Mouse (Mus musculus): ENCODE measurements around the gene Tcf7l1. TPM values are rescaled to one million over a fixed set of nuclear protein-coding genes. Genes with fewer than 3 reads are reported as not detected.

The Tcf7l1 gene
- total RNA-seq, 2 experiments from 2014 or later, result 10.5 to 11.9 TPM

DNA sequence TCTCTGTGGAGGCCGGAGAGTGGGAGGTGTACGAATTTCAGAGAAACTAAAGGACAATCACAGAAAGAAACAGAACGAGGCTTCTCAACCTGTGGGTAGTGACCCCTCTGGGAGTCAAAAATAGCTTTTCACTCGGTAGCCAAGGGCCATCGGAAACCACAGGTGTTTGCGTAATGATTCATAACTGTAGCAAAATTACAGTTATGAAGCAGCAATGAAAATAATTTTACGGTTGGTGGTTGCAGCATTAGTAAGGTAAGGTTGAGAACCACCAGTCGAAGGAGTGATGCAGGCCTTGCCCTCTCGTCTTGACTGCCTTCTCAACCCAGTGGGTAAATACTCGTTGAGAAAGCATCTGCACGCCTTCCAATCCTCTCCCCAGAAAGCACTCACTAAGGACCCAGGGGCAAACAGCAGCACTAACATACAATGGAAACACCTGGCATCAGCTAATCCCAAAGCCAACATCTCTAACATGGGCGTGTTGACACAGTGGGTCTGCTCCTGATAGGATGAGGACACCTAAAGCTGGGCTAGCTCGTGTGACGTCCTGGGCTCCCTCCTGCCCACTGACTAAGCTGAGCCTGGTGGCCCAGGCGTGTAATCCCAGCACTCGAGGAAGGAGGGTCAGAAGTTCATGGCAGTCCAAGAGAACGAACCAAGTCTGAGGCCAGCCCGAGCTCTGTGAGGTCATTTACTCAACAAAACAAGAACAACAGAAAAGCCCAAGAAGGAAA lies 147.7 kb downstream of the Tcf7l1 start:
- DNase-seq, result no peak
- intact Hi-C loops (cut with DNase I), result loop anchor here (10.0 kb wide), 1 partner anchor 583 kb away; the partner anchor contains the start of gene Dnah6

DNA sequence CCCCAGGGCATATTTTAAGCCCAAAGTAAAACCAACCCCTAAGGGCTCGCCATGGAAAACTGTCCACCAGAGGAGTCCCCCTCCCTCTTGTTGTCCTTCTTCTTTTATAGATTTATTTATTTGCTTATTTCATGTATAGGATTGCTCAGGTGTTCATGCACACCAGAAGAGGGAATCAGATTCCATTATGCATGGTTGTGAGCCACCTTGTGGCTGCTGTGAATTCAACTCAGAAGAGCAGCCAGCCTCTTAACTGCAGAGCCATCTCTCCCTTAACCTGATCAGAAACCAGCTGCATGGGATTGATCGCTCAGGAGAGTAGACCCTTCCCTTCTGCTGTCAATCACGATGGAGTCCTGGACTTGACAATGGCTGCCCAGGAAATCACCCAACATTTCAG lies 152.1 kb downstream of the Tcf7l1 start:
- no peak for DNase-seq
- intact Hi-C loops (cut with DNase I), result loop anchor here (1.0 to 10.0 kb wide), 6 partner anchors 30 to 518 kb away; partner anchors contain the start of gene Tcf7l1

DNA sequence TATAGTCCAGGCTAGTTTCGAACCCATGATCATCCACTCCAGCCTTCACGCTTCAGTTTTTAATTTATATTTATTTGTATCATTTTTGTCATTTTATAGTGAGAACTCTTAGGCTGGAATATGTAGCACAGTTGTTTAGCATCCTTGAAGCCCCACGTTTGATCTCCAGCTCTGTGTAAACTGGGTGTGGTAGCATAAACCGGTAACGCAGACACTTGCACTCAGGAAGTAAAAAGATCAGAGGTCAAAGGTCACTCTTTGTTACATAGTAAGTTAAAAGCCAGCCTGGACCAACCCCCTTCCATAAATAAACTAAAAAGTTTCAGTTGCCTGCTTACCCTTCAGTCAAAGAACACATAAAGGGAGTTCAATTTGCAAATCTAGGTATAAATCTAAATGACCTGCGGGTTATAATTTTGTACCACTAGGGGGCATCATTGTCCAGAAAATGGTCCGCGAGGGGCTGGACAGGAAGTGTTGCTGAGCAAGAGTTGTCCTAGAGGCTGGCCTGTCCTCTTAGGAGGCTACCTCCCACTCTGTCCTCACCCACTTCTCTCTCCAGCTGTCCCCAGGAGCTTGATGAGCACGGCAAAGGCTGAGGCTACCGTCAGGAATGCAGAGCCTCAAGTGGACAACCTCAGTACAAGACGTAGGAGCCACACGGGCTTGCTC lies 153.2 kb downstream of the Tcf7l1 start:
- intact Hi-C loops (cut with DNase I), result loop anchor here (1.0 to 10.0 kb wide), 6 partner anchors 31 to 519 kb away; partner anchors contain the start of gene Tcf7l1
- DNase-seq, result peak; percentile 65 to 70

DNA sequence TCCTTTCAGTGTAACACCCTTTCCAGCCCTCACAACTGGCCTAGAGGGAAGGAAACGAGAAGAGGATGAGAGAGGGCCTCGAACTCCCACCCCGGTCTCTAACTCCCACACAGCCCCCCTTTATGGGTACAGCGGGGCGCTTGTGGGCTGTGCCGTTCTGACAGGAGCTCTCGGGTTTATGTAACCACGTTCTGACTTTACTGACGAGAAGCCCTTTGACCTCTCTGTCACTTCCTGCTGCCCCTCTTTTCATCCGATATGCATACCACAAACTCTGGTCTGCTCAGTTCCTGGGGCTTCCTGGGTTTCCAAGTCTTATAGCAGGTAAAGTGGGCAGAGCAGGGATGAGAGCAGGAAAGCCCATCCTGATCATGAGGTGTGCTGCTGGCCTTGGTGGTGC lies 154.7 kb downstream of the Tcf7l1 start:
- intact Hi-C loops (cut with DNase I), result loop anchor here (10.0 kb wide), 1 partner anchor 520 kb away; no protein-coding TSS in a partner anchor
- DNase-seq, result no peak

DNA sequence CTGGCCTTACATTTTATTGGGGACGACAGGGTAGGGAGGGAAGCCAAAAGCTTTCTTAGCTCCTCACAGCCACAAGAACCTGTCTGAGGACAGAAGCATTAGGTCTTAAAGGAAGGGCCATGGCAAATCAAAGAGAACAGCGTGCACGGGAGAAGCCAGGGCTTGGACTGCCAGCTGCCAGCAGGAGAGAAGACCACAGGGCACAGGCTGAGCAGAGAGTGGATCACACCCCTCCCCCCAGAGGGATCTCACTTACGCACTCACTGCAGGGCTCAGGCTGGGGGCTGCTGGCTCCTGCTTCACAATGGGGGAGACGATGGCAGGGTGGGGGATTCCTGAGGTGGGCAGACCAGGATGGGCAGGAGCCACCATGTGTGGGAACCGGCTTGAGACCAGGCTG lies 157.4 kb downstream of the Tcf7l1 start:
- intact Hi-C loops (cut with DNase I), result loop anchor here (10.0 kb wide), 1 partner anchor 523 kb away; no protein-coding TSS in a partner anchor
- no peak for DNase-seq

DNA sequence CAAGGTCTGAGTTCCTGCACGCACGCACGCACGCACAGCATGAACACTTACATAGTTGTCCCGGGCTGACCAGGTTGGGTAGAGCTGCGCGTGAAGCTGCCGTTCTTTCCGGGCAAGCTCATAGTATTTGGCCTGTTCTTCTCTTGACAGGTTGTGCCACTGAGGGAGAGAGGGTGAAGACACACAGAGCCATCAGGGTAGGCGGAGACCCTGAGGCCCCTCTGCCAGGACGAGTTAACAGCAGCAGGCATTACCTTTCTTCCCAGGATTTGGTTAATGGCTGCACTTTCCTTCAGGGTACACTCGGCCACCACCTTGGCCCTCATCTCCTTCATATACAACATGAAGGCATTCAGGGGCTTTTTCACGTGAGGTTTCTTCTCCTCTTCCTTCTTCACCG lies 158.1 kb downstream of the Tcf7l1 start:
- no peak for DNase-seq
- intact Hi-C loops (cut with DNase I), result loop anchor here (10.0 kb wide), 1 partner anchor 524 kb away; no protein-coding TSS in a partner anchor

DNA sequence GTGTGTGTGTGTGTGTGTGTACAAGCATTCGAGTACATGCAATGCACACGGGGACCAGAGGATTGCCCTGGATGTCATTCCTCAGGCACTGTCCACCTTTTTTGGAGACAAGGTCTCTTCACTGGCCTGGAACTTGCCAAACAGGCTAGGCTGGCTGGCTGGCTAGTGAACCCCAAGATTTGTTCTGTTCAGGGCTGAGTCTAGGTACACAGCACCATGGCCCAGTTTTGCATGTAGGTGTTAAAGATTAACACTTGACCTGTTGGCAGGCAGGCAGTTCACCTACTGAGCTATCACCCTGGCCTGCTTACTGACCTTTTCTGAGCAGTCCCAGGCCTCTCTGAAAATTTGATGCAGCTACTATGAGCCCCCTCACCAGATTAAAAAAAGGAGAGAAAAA lies 158.7 kb downstream of the Tcf7l1 start:
- no peak for DNase-seq
- intact Hi-C loops (cut with DNase I), result loop anchor here (10.0 kb wide), 1 partner anchor 524 kb away; no protein-coding TSS in a partner anchor

DNA sequence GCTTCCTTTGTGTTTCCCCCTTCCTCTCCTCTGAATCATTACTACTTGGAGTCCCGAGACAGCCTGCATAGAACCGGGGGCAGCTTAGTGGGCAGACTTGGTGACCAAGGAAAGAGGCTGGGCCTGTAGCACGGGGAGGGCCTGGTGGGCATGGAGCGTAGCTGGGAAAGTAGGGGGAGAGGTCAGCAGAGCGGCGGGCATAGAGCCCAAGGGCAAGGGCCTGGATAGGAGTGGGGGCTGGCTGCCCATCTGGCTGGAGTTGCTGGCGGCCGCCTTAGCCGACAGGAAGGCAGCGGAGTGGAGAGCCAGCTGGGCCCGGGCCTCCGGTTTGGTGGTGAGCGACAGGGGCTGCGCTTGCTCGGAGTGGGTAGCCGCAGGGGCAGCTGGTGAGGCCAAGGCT lies 161.8 kb downstream of the Tcf7l1 start:
- DNase-seq, result no peak
- intact Hi-C loops (cut with DNase I), result no loop called here

DNA sequence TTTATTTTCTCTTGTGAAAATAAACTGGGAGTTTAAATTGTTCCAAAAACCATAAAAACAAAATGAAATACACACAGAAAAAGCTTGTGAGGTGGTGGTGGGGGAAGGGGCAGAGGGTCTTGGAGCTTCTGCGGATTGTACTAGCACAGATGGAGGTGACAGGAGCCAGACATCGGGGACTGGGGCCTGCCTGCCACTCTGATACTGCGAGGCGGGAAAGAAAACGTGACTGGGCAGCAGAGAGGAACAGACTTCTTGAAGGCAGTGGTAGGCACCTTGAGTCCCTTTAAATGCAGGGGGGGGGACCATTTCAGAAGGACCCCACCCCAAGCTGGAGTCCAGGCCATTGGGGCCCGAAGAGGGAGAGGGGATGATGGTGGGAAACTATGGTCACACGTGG lies 162.7 kb downstream of the Tcf7l1 start:
- DNase-seq, result no peak
- intact Hi-C loops (cut with DNase I), result no loop called here

DNA sequence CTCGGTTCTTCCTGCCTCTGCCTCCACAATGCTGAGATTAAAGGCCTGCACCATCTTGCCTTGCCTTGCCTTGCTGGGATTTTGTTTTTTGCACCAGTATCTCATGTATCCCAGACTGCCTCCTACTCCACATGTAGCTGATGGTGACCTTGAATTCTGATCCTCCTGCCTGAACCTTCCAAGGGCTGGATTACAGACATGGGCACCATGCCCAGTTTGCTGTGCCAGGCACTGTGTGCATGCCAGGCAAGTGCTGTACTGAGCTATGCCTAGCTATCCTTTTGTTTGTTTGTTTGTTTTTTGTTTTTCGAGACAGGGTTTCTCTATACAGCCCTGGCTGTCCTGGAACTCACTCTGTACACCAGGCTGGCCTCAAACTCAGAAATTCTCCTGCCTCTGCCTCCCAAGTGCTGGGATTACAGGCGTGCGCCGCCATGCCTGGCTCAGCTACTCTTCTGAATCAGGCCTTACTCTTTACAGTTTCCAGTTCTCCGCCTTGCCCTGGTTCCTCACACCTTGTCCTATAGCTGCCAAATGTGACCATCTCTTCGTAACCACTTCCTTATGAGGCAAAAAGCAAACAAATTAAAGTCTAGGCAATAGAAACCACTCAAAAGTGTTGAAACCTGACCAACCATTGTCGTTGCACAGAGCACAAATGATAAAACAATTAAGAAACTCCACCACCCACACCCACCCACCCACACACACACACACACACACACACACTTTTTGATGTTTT lies 165.2 kb downstream of the Tcf7l1 start:
- intact Hi-C loops (cut with DNase I), result no loop called here
- DNase-seq, result peak; percentile 24 to 31

DNA sequence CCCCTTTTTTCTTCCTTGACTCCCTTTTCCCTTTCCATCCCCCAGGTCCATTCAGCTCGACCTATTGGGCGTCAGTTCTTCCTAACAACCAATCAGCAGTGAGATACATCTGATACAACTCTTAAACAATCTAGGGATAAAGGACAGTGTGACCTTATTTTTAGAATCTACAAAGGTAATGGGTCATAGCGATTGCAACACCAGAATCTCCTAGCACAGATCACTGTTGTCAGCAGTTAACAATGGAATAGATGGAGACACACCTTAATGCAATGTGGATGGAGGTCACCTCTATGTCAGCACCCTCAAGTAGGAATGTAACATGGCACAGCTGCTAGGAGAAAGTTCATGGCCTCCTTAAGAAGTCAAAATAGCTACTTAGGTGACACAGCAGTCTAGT lies 166.1 kb downstream of the Tcf7l1 start:
- intact Hi-C loops (cut with DNase I), result no loop called here

DNA sequence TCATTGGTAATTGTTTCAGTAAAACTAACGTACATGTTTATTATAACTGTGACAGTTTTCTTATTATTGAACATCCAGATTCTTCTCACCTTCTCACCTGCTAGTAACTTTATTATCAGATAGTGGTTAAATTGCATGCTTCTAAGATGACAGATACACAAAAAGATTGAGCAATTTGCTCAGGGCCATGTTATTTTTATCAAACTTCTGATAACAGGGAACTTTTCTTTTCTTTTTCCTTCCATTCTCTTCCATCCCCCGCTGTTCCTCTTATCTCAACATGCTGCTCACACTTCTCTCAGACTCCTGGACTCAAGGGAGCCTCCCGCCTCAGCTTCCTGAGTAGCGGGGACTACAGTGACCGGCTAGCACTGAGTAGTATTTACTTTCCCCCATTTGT lies 168.1 kb downstream of the Tcf7l1 start:
- DNase-seq, result no peak

More for the DNA sequence above, 166.1 kb downstream of the Tcf7l1 start:
- DNase-seq, result no peak

DNA sequence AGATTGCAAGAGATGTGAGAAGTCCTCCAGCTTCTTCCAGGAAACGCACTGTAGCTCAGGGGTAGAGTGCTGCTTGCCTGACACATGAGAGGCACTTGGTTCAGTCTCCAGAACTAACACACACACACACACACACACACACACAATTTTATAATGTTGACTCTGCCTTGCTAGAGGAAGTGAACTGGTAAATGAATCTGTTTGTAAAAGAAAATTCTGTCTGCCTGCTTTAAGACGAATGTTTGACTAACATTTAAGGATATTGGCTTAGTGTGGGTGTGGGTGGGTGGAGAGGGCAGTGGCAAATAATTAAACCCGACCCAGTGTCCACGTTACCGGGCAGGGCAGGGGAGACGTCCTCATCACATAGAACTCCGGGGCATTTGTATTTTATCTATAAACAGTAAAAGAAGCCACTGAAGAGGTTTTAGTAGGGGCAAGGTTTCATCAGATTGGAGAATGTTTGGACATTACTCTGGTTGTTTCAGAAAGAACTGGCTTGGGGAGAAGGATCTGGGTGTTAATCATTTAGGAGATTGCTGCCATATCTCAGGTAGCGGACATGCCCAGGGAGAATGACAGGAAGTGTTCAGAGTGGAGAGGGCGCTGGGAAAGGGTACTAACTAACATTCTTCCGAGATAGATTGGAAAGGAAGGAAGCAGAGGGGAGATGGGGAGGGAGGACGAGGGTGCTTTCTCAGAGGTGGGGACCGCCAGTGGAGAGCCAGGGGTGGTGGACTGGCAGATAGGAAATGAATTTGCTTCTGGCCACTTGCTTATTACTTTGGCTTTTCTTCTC lies 169.1 kb downstream of the Tcf7l1 start:
- DNase-seq, result no peak

More for the DNA sequence above, 168.1 kb downstream of the Tcf7l1 start:
- intact Hi-C loops (cut with DNase I), result no loop called here

DNA sequence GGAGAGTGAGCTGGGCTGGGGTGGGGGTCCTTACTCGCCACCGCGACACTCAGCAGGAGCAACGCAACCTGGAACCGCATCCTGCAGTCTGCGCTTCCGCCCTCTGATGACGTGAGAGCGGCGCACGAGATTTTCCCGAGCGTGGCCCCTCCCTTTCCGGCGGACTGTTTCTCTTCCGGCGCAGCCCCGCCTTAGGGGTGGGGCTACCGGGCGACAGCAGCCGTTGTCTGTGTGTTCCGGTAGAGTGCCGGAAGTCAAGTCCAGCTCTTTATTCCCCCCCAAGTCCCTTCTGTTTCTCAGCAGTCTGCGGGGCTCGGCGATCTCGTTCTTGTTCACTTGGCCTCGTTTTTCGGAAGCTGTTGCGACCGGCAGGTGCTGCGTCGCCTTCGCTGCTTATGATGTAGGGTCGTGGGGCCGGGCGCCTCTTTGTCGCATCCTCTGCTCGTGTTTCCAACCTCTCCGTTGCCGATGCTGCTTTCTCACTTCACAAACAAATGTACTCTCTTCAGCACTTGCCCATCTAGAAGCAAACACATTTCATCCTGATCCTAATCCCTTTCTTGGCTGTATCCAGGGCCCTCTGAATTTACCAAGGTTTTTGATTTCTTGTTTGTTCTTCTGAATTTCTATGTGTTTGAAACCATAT lies 172.3 kb downstream of the Tcf7l1 start, which contains the start of gene Tgoln1:
Gene Tgoln1 (minus strand): TSS at position 358 of the 646 bp plus-strand sequence.
- intact Hi-C loops (cut with DNase I), result no loop called here
- peak; percentile 93 for DNase-seq

More for the DNA sequence above, 169.1 kb downstream of the Tcf7l1 start:
- intact Hi-C loops (cut with DNase I), result no loop called here

DNA sequence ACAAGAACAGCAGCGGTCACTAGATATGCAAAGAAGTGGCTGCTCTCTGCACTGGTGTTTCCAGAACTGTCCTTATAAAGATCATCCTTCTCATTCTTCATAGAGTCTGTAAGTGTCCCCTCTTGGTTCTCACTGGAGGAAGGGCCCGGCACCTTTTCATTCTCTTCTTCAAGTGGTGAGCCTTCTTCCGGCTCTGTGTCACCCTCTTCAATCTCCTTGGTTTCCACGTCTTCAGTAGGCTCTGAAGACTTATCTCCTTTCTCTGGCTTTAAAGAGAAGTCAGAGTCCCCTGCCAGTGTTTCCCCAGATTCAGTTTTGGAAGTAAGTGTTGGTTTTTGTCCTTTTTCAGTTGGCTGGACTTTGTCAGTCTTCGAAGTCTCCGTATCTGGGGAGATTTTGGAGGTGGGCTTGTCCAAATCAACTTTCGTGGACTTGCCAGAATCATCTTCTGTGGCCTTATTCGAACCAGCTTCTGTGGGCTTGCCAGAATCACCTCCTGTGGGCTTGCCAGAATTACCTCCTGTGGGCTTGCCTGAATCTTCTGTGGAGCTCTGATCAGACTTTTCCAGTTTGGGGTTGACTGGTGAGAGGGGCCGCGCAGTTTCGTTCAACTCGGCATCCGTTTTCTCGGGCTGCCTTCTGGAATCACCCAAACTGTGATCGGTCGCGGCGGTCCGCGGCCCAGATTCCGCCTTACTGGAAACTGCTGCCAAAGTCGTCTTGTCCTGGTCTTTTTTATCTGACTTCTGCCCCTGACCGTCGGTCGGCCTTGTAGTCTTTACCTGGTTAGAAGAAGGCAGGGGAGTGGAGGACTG lies 173.3 kb downstream of the Tcf7l1 start:
- no peak for DNase-seq
- intact Hi-C loops (cut with DNase I), result loop anchor here (2.0 kb wide), 1 partner anchor 15 kb away; no protein-coding TSS in a partner anchor

DNA sequence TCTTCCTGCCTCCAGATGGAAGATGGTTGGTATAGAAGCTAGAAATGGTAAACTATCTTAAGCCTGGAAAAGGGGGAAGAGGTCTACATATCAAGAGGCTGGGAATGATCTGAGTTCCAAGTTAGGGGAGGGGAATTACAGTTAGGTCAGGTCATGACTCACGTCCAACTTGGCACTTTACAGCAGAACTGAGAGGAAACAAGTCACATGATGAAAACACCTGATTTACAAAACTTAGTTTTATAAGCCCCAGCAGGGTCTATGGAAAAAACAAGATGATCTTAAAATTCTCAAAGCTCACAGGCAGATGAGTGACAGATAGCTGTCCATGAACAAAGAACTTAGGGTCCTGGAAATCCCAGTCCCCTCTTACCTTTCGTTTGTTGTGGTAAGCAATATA lies 173.9 kb downstream of the Tcf7l1 start:
- DNase-seq, result no peak
- intact Hi-C loops (cut with DNase I), result loop anchor here (2.0 kb wide), 1 partner anchor 14 kb away; no protein-coding TSS in a partner anchor

DNA sequence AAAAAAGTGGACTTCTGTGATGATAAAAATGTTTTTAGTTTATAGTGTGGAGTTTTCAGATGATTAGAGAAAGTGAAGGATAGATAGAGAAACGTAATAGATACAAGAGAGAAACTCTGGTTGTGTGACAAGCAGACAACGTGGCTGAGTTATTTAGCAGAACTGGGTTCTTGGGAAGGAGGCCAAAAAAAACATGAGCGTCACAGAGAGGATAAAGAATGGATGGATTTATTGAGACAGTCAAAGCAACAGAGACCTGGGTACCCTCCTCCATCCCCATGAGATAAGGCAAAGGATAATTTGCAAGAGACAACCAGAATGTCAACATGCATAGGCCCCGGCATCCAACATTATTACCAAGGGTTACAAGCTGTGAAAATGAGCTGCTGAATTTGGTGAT lies 178.8 kb downstream of the Tcf7l1 start:
- no peak for DNase-seq
- intact Hi-C loops (cut with DNase I), result no loop called here

DNA sequence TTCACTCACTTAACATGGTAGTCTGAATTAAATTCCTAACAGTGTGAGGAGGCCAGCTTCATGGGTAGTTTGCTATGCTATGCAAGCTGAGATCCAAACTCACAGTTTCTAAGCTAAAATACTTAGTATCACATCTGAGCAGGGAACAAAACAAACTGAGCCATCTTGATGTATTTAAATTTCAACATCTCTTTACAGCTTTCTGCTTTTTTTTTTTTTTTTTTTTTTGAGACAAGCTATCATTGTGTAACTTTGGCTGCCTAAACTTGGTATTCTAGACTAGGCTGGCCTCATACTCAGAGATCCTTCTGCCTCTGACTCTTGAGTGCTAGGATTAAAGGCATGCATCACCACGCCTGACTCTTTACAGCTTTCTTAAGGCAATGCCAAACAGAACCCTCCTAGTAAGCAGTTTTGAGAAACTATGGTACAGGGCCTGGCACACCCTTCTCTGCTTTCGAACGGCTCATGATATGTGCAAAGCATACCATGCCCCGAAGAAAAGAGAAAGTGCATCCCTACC lies 180.3 kb downstream of the Tcf7l1 start:
- intact Hi-C loops (cut with DNase I), result no loop called here
- no peak for DNase-seq

All from heart, postnatal 36 days (tissue).